Comparison of ENCODE assay signal across 22 mouse cellular contexts in genomic region chr13:74144120-74144884, GRCm38 (mm10). TPM values are rescaled to one million over a fixed set of nuclear protein-coding genes. Genes with fewer than 3 reads are reported as not detected.
DNase-seq lines count a peak whose midpoint lies in the region; ATAC-seq and TF ChIP-seq lines count a peak whose summit lies in the region.
"Had no signal": no experiment of that assay in that cellular context is flagged by ENCODE, and none has a peak within 500 bp of the region (broad histone marks: within the 10 kb centered on the region; RNA-seq: fewer than 3 reads in every experiment).

No protein-coding gene starts in this region.

- no peak for ATAC-seq in erythroblast, adult 5-6 weeks (replicated peaks; ENCODE audit: low FRiP score, poor library complexity, severe bottlenecking)

- H3K4me2 ChIP-seq in CH12.LX (ENCODE audit: insufficient read depth, low read depth, poor library complexity, severe bottlenecking) = no peak overlapping the region
- H3K4me2 ChIP-seq: hindbrain, embryonic 12.5 days; limb, embryonic 15.5 days; lung, embryonic 15.5 days had no signal

- 78% methylated on average over 7 of the region's 7 CpGs for WGBS in hindbrain, embryonic 10.5 days

- TF ChIP-seq POLR2A in CH12.LX (IDR thresholded peaks at IDR 0.05; ENCODE audit: low read depth, low read length) = no peak

- no peak overlapping the region for H3K27ac ChIP-seq in CH12.LX (ENCODE audit: insufficient read depth, low read depth)
- no peak overlapping the region for H3K27ac ChIP-seq in hindbrain, embryonic 10.5 days
- H3K27ac ChIP-seq: forebrain, embryonic 10.5 days; hindbrain, embryonic 12.5 days; limb, embryonic 15.5 days; liver, embryonic 14.5 days; lung, embryonic 15.5 days had no signal

- no peak for TF ChIP-seq EP300 in CH12.LX (IDR thresholded peaks at IDR 0.05; ENCODE audit: low read length)

- H3K4me3 ChIP-seq in CH12.LX (replicated peaks in 1 of 3; ENCODE audit: low read depth in 2 of 3, low read length in 2 of 3, poor library complexity in 1 of 3) = no peak overlapping the region
- H3K4me3 ChIP-seq in hindbrain, embryonic 10.5 days = no peak overlapping the region
- H3K4me3 ChIP-seq: forebrain, embryonic 10.5 days; hindbrain, embryonic 12.5 days; limb, embryonic 15.5 days; lung, embryonic 15.5 days had no signal

- no peak for TF ChIP-seq CTCF in CH12.LX (conservative IDR thresholded peaks at IDR 0.05 in 1 of 2, IDR thresholded peaks at IDR 0.05 in 1 of 2; ENCODE audit: low read depth in 2 of 2, low read length in 2 of 2)

- peaks cover 0 to 15% of the 10 kb centered on the region in 2 experiments; a peak in 2 of 4 replicates for H3K4me1 ChIP-seq in CH12.LX (ENCODE audit: control insufficient read depth in 1 of 2, insufficient read depth in 2 of 2)
- H3K4me1 ChIP-seq in hindbrain, embryonic 10.5 days (replicated peaks) = no peaks in the 10 kb centered on the region
- H3K4me1 ChIP-seq: forebrain, embryonic 10.5 days; hindbrain, embryonic 12.5 days; limb, embryonic 15.5 days; lung, embryonic 15.5 days had no signal

- H3K79me2 ChIP-seq in CH12.LX (replicated peaks; ENCODE audit: control insufficient read depth, extremely low read depth, insufficient read depth, poor library complexity, severe bottlenecking) = no peaks in the 10 kb centered on the region

- peak; percentile 13 for DNase-seq in A20 (ENCODE audit: low read depth, low spot score)
- no peak for DNase-seq in CH12.LX (ENCODE audit: extremely low read depth)
- DNase-seq in kidney, adult 9 months = peak; percentile 91
- peak; percentile 79 for DNase-seq in kidney, postnatal 14 days
- no peak for DNase-seq in hindbrain, embryonic 10.5 days (ENCODE audit: low spot score)
- DNase-seq in urinary bladder, adult 18-20 months (ENCODE audit: low spot score in 2 of 2) = no peak
- DNase-seq in embryo, embryonic 9.5 days (ENCODE audit: extremely low spot score) = no peak
- DNase-seq: cerebellum, adult 18-20 months; cerebellum, postnatal 25 days; embryo, embryonic 11 days; gastrocnemius, postnatal 36 days; left cerebral cortex, postnatal 4 days; lung, postnatal 4 days; midbrain, embryonic 14.5 days had no signal

- in situ Hi-C loops in CH12.LX (cut with MboI; ENCODE audit: low pct_ligation_motif_present, low pct_unique_long_range_greater_than_20kb, low sequenced_read_pairs) = no loop called here

- H3K36me3 ChIP-seq in CH12.LX (replicated peaks in 1 of 2; ENCODE audit: control insufficient read depth in 1 of 2, insufficient read depth in 1 of 2, low read length in 1 of 2) = no peaks in the 10 kb centered on the region
- H3K36me3 ChIP-seq in hindbrain, embryonic 10.5 days = no peaks in the 10 kb centered on the region
- H3K36me3 ChIP-seq: forebrain, embryonic 10.5 days; hindbrain, embryonic 12.5 days; limb, embryonic 15.5 days; lung, embryonic 15.5 days had no signal

- H3K27me3 ChIP-seq in CH12.LX (replicated peaks) = no peaks in the 10 kb centered on the region
- H3K27me3 ChIP-seq in hindbrain, embryonic 10.5 days (ENCODE audit: insufficient read depth, poor library complexity, severe bottlenecking) = no peaks in the 10 kb centered on the region
- H3K27me3 ChIP-seq: hindbrain, embryonic 12.5 days; limb, embryonic 15.5 days; lung, embryonic 15.5 days had no signal

- no peak overlapping the region for H3K9ac ChIP-seq in CH12.LX (ENCODE audit: insufficient read depth, low read depth)
- H3K9ac ChIP-seq: hindbrain, embryonic 12.5 days; limb, embryonic 15.5 days; liver, embryonic 14.5 days; lung, embryonic 15.5 days had no signal

- dilution Hi-C loops in CH12.LX (cut with MboI; ENCODE audit: extremely low pct_ligation_motif_present, extremely low pct_unique_long_range_greater_than_20kb, low sequenced_read_pairs) = no loop called here

- no peaks in the 10 kb centered on the region for H3K9me3 ChIP-seq in CH12.LX (replicated peaks; ENCODE audit: low read length)
- no peaks in the 10 kb centered on the region for H3K9me3 ChIP-seq in hindbrain, embryonic 10.5 days
- H3K9me3 ChIP-seq: forebrain, embryonic 10.5 days; hindbrain, embryonic 12.5 days; limb, embryonic 15.5 days; lung, embryonic 15.5 days had no signal

- no peak for TF ChIP-seq RAD21 in CH12.LX (IDR thresholded peaks at IDR 0.05; ENCODE audit: low read depth, low read length)

TF ChIP-seq in CH12.LX, 34 proteins besides CTCF, POLR2A, EP300 and RAD21:
- 0 out of 2 replicates have a peak, but pooled peaks have one; percentile 8 for TF ChIP-seq BHLHE40 (IDR thresholded peaks at IDR 0.05; ENCODE audit: low read depth, low read length)
- TF ChIP-seq USF1 (IDR thresholded peaks at IDR 0.05; ENCODE audit: low read depth, low read length) = no peak

RNA-seq across cellular contexts. Expression of gene Slc9a3, which starts 23.0 kb away (rescaled TPM):
- total RNA-seq in CH12.LX (2012; rRNA removed) = not detected in 2 replicates
- not detected in 2 replicates for total RNA-seq in CH12.LX (2014; rRNA removed)
- not detected in 2 replicates for polyA plus RNA-seq in CH12.LX (2012; ENCODE audit: insufficient read length, low read depth)
- polyA plus RNA-seq in hindbrain, embryonic 10.5 days (2016; fragmentation: Nextera tagmentation; extraction: Ambion mirVana) = not detected in 2 replicates
- total RNA-seq in erythroblast, adult 5-6 weeks (2015; ENCODE audit: low replicate concordance) = not detected in 2 replicates
- not detected in 2 replicates for total RNA-seq in erythroblast, adult 5-6 weeks (2017; ENCODE audit: low replicate concordance)
- total RNA-seq: megakaryocyte-erythroid progenitor cell, adult 5-6 weeks had no signal
- polyA plus RNA-seq: forebrain, embryonic 10.5 days; hindbrain, embryonic 12.5 days; liver, embryonic 14.5 days; lung, embryonic 15.5 days; neural tube, embryonic 11.5 days had no signal

Comparison
In these comparisons a context has a peak if more than half of its experiments do, and no peak if none do; other contexts are left out.
1. DNase-seq: peak in A20 (single experiment), kidney, adult 9 months (single experiment) and kidney, postnatal 14 days (single experiment); none in CH12.LX (single experiment), hindbrain, embryonic 10.5 days (single experiment), urinary bladder, adult 18-20 months (0 of 2) and embryo, embryonic 9.5 days (single experiment).